ENCODE assay signal across 8 mouse cellular contexts in the genomic region with DNA sequence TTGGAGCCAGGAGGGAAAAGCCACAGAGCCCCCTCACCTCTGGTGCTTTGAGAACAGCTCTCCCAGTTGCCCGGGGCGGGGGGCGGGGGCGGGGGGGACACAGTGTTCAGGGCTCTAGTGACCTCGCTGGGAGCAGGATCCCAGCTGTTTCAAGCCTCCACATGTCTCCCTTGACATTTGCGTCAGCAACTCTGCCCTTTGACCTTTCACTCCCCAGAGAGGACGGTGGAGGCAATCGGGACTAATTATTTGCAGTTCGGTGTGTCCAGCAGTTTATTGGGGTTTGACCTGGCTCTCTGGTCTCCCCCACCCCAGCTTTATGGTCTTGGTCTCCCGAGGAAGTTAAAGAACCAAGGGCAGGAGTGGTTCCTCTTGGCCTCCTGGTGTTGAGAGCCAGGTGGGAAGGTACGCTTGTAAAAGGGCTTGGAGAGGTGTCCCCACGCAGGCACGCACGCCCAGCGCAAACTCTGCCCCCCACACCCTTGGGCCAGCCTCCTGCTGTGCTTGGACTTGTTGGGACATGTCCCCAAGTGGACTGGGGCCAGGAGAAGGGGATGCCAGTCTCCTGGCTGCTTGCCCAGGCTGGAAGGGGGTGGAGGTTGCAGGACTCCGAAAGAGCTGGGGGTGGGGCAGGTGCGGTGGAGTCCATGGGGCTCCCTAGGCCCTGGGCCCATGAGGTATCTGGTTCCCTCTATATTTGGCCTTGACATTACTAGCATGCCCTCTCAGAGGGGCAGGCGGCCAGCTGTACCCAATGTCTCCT.
DNase-seq lines count a peak whose midpoint lies in the region; ATAC-seq and TF ChIP-seq lines count a peak whose summit lies in the region.

No protein-coding gene starts in this region.

- peaks cover 57% of the 10 kb centered on the region for H3K4me1 ChIP-seq in heart, embryonic 11.5 days (ENCODE audit: control insufficient read depth, insufficient read depth, low read length)
- H3K4me1 ChIP-seq in kidney, postnatal 0 days (replicated peaks; ENCODE audit: insufficient read depth, low read length): peaks cover 22% of the 10 kb centered on the region

- WGBS in heart, embryonic 11.5 days (ENCODE audit: insufficient replicate concordance): 52% methylated on average over 18 of the region's 18 CpGs
- 27% methylated on average over 18 of the region's 18 CpGs for WGBS in kidney, postnatal 0 days

- H3K27ac ChIP-seq in heart, embryonic 11.5 days (ENCODE audit: low read depth, low read length): peak overlapping the region; percentile 69
- peak overlapping the region; percentile 76 for H3K27ac ChIP-seq in kidney, postnatal 0 days

- peak; percentile 39; the same call in 1 of the 2 replicates for ATAC-seq in heart, embryonic 11.5 days (replicated peaks; ENCODE audit: insufficient number of reproducible peaks, low FRiP score, low TSS enrichment)
- ATAC-seq in kidney, postnatal 0 days (replicated peaks; ENCODE audit: low FRiP score, low read depth): 0 out of 2 replicates have a peak, but pooled peaks have one; percentile 5
- no peak for ATAC-seq in inflammation-experienced regulatory T-cells, adult 6 months

- H3K9me3 ChIP-seq in heart, embryonic 11.5 days (replicated peaks; ENCODE audit: control insufficient read depth, low read length): no peaks in the 10 kb centered on the region
- no peaks in the 10 kb centered on the region for H3K9me3 ChIP-seq in kidney, postnatal 0 days (replicated peaks; ENCODE audit: low read length)

- DNase-seq in right cerebral cortex, adult 18-20 months: peak; percentile 44
- DNase-seq in right cerebral cortex, postnatal 25 days: no peak
- peak; percentile 74 to 82 for DNase-seq in cerebellum, postnatal 14 days
- DNase-seq in kidney, postnatal 0 days (ENCODE audit: low spot score): no peak
- peak; percentile 84 for DNase-seq in lung, postnatal 25 days (ENCODE audit: low spot score)
- no peak for DNase-seq in spleen, adult 18-20 months

- H3K36me3 ChIP-seq in heart, embryonic 11.5 days (ENCODE audit: control insufficient read depth, insufficient read depth, low read length): no peaks in the 10 kb centered on the region
- no peaks in the 10 kb centered on the region for H3K36me3 ChIP-seq in kidney, postnatal 0 days (ENCODE audit: insufficient read depth, low read length)

- H3K9ac ChIP-seq in heart, embryonic 11.5 days (ENCODE audit: low read depth, low read length): 0 out of 2 replicates have a peak overlapping the region, but pooled peaks have one; percentile 24
- no peak overlapping the region for H3K9ac ChIP-seq in kidney, postnatal 0 days (ENCODE audit: low read depth, low read length)

- H3K27me3 ChIP-seq in heart, embryonic 11.5 days (ENCODE audit: control insufficient read depth, insufficient read depth, low read length): no peaks in the 10 kb centered on the region
- no peaks in the 10 kb centered on the region for H3K27me3 ChIP-seq in kidney, postnatal 0 days (ENCODE audit: insufficient read depth, low read length)

- no peak for TF ChIP-seq CTCF in kidney, postnatal 0 days (IDR thresholded peaks at IDR 0.05; ENCODE audit: low read depth)

- H3K4me2 ChIP-seq in heart, embryonic 11.5 days: peak overlapping the region; percentile 6
- H3K4me2 ChIP-seq in kidney, postnatal 0 days (ENCODE audit: low read length): no peak overlapping the region; the same call in 1 of the 2 replicates

- H3K4me3 ChIP-seq in heart, embryonic 11.5 days (ENCODE audit: low read depth, low read length): no peak overlapping the region
- H3K4me3 ChIP-seq in kidney, postnatal 0 days (replicated peaks; ENCODE audit: low read depth, low read length): no peak overlapping the region

Comparison
In these comparisons a context has a peak if more than half of its experiments do, and no peak if none do; other contexts are left out.
1. DNase-seq: peak in right cerebral cortex, adult 18-20 months (single experiment), cerebellum, postnatal 14 days (2 of 2) and lung, postnatal 25 days (single experiment); none in right cerebral cortex, postnatal 25 days (single experiment), kidney, postnatal 0 days (single experiment) and spleen, adult 18-20 months (0 of 2).